Mouse (Mus musculus): ENCODE data around the gene Mllt3. TPM values are rescaled to one million over a fixed set of nuclear protein-coding genes. Genes with fewer than 3 reads are reported as not detected.

The Mllt3 gene
- polyA plus RNA-seq, 1 experiment from 2014 or later, result 67.6 TPM

DNA sequence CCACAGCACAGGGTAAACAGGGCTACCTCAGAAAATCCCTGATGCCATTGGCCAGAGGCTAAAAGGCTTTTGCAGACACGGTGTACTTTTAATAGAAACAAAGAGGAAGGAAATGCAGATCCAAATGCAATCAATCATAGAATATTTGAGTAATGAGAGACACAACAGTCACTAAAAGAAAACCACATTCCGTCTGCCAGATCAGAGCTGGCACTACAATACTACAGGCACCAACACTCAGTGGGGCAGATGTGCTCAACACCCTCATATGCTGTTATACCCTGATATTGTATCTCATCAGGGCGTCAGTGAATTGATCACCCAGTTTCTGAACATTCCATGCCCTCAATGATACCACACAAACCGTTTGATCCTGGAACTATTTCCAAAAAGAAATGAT lies 79.4 kb downstream of the Mllt3 start:
- H3K9ac ChIP-seq (ENCODE audit: low read depth, low read length), result no peak overlapping the region
- WGBS (ENCODE audit: insufficient replicate concordance), result 67% methylated on average over 4 of the region's 4 CpGs

GRCm38 (mm10) chr4:87953268-87953667 lies 79.9 kb downstream of the Mllt3 start:
- WGBS (ENCODE audit: insufficient replicate concordance), result 77% methylated on average over 4 of the region's 4 CpGs
- Histone ChIP-seq H3K4me3 (ENCODE audit: low read depth, low read length) (no peak overlapping the region), H3K27ac (ENCODE audit: low read depth, low read length) (no peak overlapping the region), H3K27me3 (ENCODE audit: control insufficient read depth, insufficient read depth, low read length) (no peaks in the 10 kb centered on the region), H3K4me1 (ENCODE audit: control insufficient read depth, insufficient read depth, low read length) (peaks cover 12% of the 10 kb centered on the region; the same call in 1 of the 2 replicates), H3K9me3 (replicated peaks; ENCODE audit: control insufficient read depth, low read length) (no peaks in the 10 kb centered on the region), H3K4me2 (no peak overlapping the region), H3K36me3 (ENCODE audit: control insufficient read depth, insufficient read depth, low read length) (no peaks in the 10 kb centered on the region), H3K9ac (ENCODE audit: low read depth, low read length) (no peak overlapping the region)
- no peak for ATAC-seq (replicated peaks; ENCODE audit: insufficient number of reproducible peaks, low FRiP score, low TSS enrichment)

More for the DNA sequence above, 79.4 kb downstream of the Mllt3 start:
- H3K9me3 ChIP-seq (replicated peaks; ENCODE audit: control insufficient read depth, low read length), result no peaks in the 10 kb centered on the region
- peaks cover 12% of the 10 kb centered on the region; the same call in 1 of the 2 replicates for H3K4me1 ChIP-seq (ENCODE audit: control insufficient read depth, insufficient read depth, low read length)
- H3K36me3 ChIP-seq (ENCODE audit: control insufficient read depth, insufficient read depth, low read length), result no peaks in the 10 kb centered on the region
- no peak for ATAC-seq (replicated peaks; ENCODE audit: insufficient number of reproducible peaks, low FRiP score, low TSS enrichment)
- no peak overlapping the region for H3K4me2 ChIP-seq
- H3K4me3 ChIP-seq (ENCODE audit: low read depth, low read length), result no peak overlapping the region
- no peaks in the 10 kb centered on the region for H3K27me3 ChIP-seq (ENCODE audit: control insufficient read depth, insufficient read depth, low read length)
- H3K27ac ChIP-seq (ENCODE audit: low read depth, low read length), result no peak overlapping the region

- WGBS (ENCODE audit: insufficient replicate concordance), result 65% methylated on average over 6 of the region's 6 CpGs
- Histone ChIP-seq H3K27ac (ENCODE audit: low read depth, low read length) (no peak overlapping the region), H3K9ac (ENCODE audit: low read depth, low read length) (no peak overlapping the region), H3K4me3 (ENCODE audit: low read depth, low read length) (no peak overlapping the region), H3K4me2 (no peak overlapping the region), H3K4me1 (ENCODE audit: control insufficient read depth, insufficient read depth, low read length) (peaks cover 13% of the 10 kb centered on the region; the same call in 1 of the 2 replicates), H3K27me3 (ENCODE audit: control insufficient read depth, insufficient read depth, low read length) (no peaks in the 10 kb centered on the region), H3K36me3 (ENCODE audit: control insufficient read depth, insufficient read depth, low read length) (no peaks in the 10 kb centered on the region), H3K9me3 (replicated peaks; ENCODE audit: control insufficient read depth, low read length) (no peaks in the 10 kb centered on the region)
- ATAC-seq (replicated peaks; ENCODE audit: insufficient number of reproducible peaks, low FRiP score, low TSS enrichment), result no peak
These were observed 83.7 kb downstream of the Mllt3 start for GRCm38 (mm10) chr4:87949451-87949850.

GRCm38 (mm10) chr4:87944320-87944719 lies 88.8 kb downstream of the Mllt3 start:
- Histone ChIP-seq H3K9me3 (replicated peaks; ENCODE audit: control insufficient read depth, low read length) (no peaks in the 10 kb centered on the region), H3K27ac (ENCODE audit: low read depth, low read length) (no peak overlapping the region), H3K4me1 (ENCODE audit: control insufficient read depth, insufficient read depth, low read length) (0 out of 2 replicates have a peak, but pooled peaks cover 8% of the 10 kb centered on the region), H3K9ac (ENCODE audit: low read depth, low read length) (no peak overlapping the region), H3K27me3 (ENCODE audit: control insufficient read depth, insufficient read depth, low read length) (no peaks in the 10 kb centered on the region), H3K4me2 (no peak overlapping the region), H3K36me3 (ENCODE audit: control insufficient read depth, insufficient read depth, low read length) (no peaks in the 10 kb centered on the region), H3K4me3 (ENCODE audit: low read depth, low read length) (no peak overlapping the region)
- no peak for ATAC-seq (replicated peaks; ENCODE audit: insufficient number of reproducible peaks, low FRiP score, low TSS enrichment)
- WGBS (ENCODE audit: insufficient replicate concordance), result 70% methylated on average over 3 of the region's 3 CpGs

DNA sequence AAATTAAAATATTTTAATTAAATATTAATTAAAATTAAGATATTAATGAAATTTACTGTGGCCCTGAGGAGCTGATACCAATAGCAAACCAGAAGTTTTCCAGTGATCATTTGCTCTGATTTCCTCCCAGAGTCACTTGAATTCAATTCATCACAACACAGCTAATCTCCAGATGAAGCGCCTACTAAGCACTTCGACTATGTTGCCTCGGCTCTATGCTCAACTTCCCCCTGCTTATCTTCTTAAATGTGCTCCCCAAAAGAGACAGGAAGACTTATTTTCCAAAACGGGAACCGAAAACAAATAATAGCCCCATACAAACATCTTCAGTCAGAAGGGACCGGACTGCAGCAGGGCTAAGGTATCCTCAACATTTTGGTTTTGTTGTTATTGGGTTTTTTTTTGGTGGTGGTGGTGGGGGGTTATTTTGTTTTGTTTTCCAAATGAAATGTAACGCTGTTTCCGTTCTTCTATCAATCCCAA lies 90.2 kb downstream of the Mllt3 start:
- H3K9me3 ChIP-seq (replicated peaks; ENCODE audit: control insufficient read depth, low read length), result no peaks in the 10 kb centered on the region
- no peak overlapping the region for H3K4me2 ChIP-seq
- no peak overlapping the region for H3K9ac ChIP-seq (ENCODE audit: low read depth, low read length)
- no peak overlapping the region for H3K27ac ChIP-seq (ENCODE audit: low read depth, low read length)
- 76% methylated on average over 8 of the region's 8 CpGs for WGBS (ENCODE audit: insufficient replicate concordance)
- H3K4me3 ChIP-seq (ENCODE audit: low read depth, low read length), result no peak overlapping the region
- no peak for ATAC-seq (replicated peaks; ENCODE audit: insufficient number of reproducible peaks, low FRiP score, low TSS enrichment)
- no peaks in the 10 kb centered on the region for H3K36me3 ChIP-seq (ENCODE audit: control insufficient read depth, insufficient read depth, low read length)
- H3K4me1 ChIP-seq (ENCODE audit: control insufficient read depth, insufficient read depth, low read length), result 0 out of 2 replicates have a peak, but pooled peaks cover 8% of the 10 kb centered on the region
- no peaks in the 10 kb centered on the region for H3K27me3 ChIP-seq (ENCODE audit: control insufficient read depth, insufficient read depth, low read length)

GRCm38 (mm10) chr4:87939474-87940154 lies 93.5 kb downstream of the Mllt3 start:
- no peak overlapping the region for H3K4me3 ChIP-seq (ENCODE audit: low read depth, low read length)
- no peaks in the 10 kb centered on the region for H3K36me3 ChIP-seq (ENCODE audit: control insufficient read depth, insufficient read depth, low read length)
- no peaks in the 10 kb centered on the region for H3K27me3 ChIP-seq (ENCODE audit: control insufficient read depth, insufficient read depth, low read length)
- H3K4me2 ChIP-seq, result no peak overlapping the region
- H3K9me3 ChIP-seq (replicated peaks; ENCODE audit: control insufficient read depth, low read length), result no peaks in the 10 kb centered on the region
- no peak overlapping the region for H3K9ac ChIP-seq (ENCODE audit: low read depth, low read length)
- no peak overlapping the region for H3K27ac ChIP-seq (ENCODE audit: low read depth, low read length)
- peaks cover 11% of the 10 kb centered on the region for H3K4me1 ChIP-seq (ENCODE audit: control insufficient read depth, insufficient read depth, low read length)
- no peak for ATAC-seq (replicated peaks; ENCODE audit: insufficient number of reproducible peaks, low FRiP score, low TSS enrichment)
- 86% methylated on average over 7 of the region's 7 CpGs for WGBS (ENCODE audit: insufficient replicate concordance)

GRCm38 (mm10) chr4:87936326-87936725 lies 96.8 kb downstream of the Mllt3 start:
- Histone ChIP-seq H3K4me1 (ENCODE audit: control insufficient read depth, insufficient read depth, low read length) (peaks cover 26% of the 10 kb centered on the region), H3K27me3 (ENCODE audit: control insufficient read depth, insufficient read depth, low read length) (no peaks in the 10 kb centered on the region), H3K36me3 (ENCODE audit: control insufficient read depth, insufficient read depth, low read length) (no peaks in the 10 kb centered on the region), H3K9ac (ENCODE audit: low read depth, low read length) (no peak overlapping the region), H3K27ac (ENCODE audit: low read depth, low read length) (no peak overlapping the region; the same call in 1 of the 2 replicates), H3K9me3 (replicated peaks; ENCODE audit: control insufficient read depth, low read length) (no peaks in the 10 kb centered on the region), H3K4me2 (no peak overlapping the region), H3K4me3 (ENCODE audit: low read depth, low read length) (no peak overlapping the region)
- no peak for ATAC-seq (replicated peaks; ENCODE audit: insufficient number of reproducible peaks, low FRiP score, low TSS enrichment)
- WGBS (ENCODE audit: insufficient replicate concordance), result 58% methylated on average over 2 of the region's 2 CpGs

GRCm38 (mm10) chr4:87933701-87934337 lies 99.3 kb downstream of the Mllt3 start:
- ATAC-seq (replicated peaks; ENCODE audit: insufficient number of reproducible peaks, low FRiP score, low TSS enrichment), result peak; percentile 63
- Histone ChIP-seq H3K27me3 (ENCODE audit: control insufficient read depth, insufficient read depth, low read length) (no peaks in the 10 kb centered on the region), H3K27ac (ENCODE audit: low read depth, low read length) (peak overlapping the region; percentile 84), H3K4me3 (ENCODE audit: low read depth, low read length) (no peak overlapping the region), H3K4me2 (peak overlapping the region; percentile 18; the same call in 1 of the 2 replicates), H3K36me3 (ENCODE audit: control insufficient read depth, insufficient read depth, low read length) (no peaks in the 10 kb centered on the region), H3K9ac (ENCODE audit: low read depth, low read length) (no peak overlapping the region), H3K4me1 (ENCODE audit: control insufficient read depth, insufficient read depth, low read length) (peaks cover 34% of the 10 kb centered on the region), H3K9me3 (replicated peaks; ENCODE audit: control insufficient read depth, low read length) (no peaks in the 10 kb centered on the region)
- WGBS (ENCODE audit: insufficient replicate concordance), result 57% methylated on average over 4 of the region's 4 CpGs
